Mouse (Mus musculus): ENCODE data around the gene A030005L19Rik. TPM values are rescaled to one million over a fixed set of nuclear protein-coding genes. Genes with fewer than 3 reads are reported as not detected.
"Not testable (repeated sequence)": the region's sequence is repeated elsewhere in the genome, so short reads cannot be mapped to it uniquely, and the experiment has no call there.

The A030005L19Rik gene
- total and polyA plus RNA-seq, 3 experiments = 0.15 to 0.26 TPM; not detected in 1

GRCm38 (mm10) chr1:82924650-82925049 is 11.5 kb downstream of the A030005L19Rik start, which contains the start of gene A030014E15Rik:
Gene A030014E15Rik, plus strand, starts transcription at chr1:82924917.
- TF ChIP-seq USF1 (IDR thresholded peaks at IDR 0.05; ENCODE audit: low read depth, low read length) = no peak
- TF ChIP-seq UBTF (IDR thresholded peaks at IDR 0.05; ENCODE audit: borderline replicate concordance, insufficient read depth, low read depth, low read length) = no peak
- TF ChIP-seq JUND (IDR thresholded peaks at IDR 0.05; ENCODE audit: low read depth, low read length) = no peak
- TF ChIP-seq SMC3 (IDR thresholded peaks at IDR 0.05; ENCODE audit: low read depth, low read length) = no peak
- no peak for TF ChIP-seq CHD1 (IDR thresholded peaks at IDR 0.05; ENCODE audit: low read depth, low read length)
- no peak for TF ChIP-seq NRF1 (IDR thresholded peaks at IDR 0.05; ENCODE audit: insufficient read depth, low read depth, low read length, poor library complexity, severe bottlenecking)

GRCm38 (mm10) chr1:82930558-82930957 is 17.4 kb downstream of the A030005L19Rik start:
- not testable (repeated sequence) for H3K4me3 ChIP-seq (ENCODE audit: control insufficient read depth in 1 of 2, insufficient read depth in 1 of 2, low read depth in 2 of 2, low read length in 2 of 2); H3K79me2 ChIP-seq (ENCODE audit: control insufficient read depth, insufficient read depth, low read length, poor library complexity); DNase-seq (ENCODE audit: low read depth, low spot score); H3K4me1 ChIP-seq (ENCODE audit: control insufficient read depth in 1 of 2, insufficient read depth in 2 of 2, low read length in 2 of 2); H3K9me3 ChIP-seq (replicated peaks; ENCODE audit: insufficient read depth, low read length); H3K27me3 ChIP-seq (ENCODE audit: control insufficient read depth in 1 of 2, insufficient read depth in 2 of 2, low read length in 2 of 2); H3K27ac ChIP-seq (ENCODE audit: control insufficient read depth, low read depth, low read length); H3K9ac ChIP-seq (ENCODE audit: control insufficient read depth, low read depth, low read length, poor library complexity, severe bottlenecking); H3K36me3 ChIP-seq (ENCODE audit: control insufficient read depth in 1 of 2, insufficient read depth in 2 of 2, low read length in 2 of 2)

More at GRCm38 (mm10) chr1:82924650-82925049, 11.5 kb downstream of the A030005L19Rik start, which contains the start of gene A030014E15Rik:
- H3K9me3 ChIP-seq (replicated peaks; ENCODE audit: insufficient read depth, low read length) = no peaks in the 10 kb centered on the region
- no peaks in the 10 kb centered on the region for H3K36me3 ChIP-seq (ENCODE audit: control insufficient read depth in 1 of 2, insufficient read depth in 2 of 2, low read length in 2 of 2)
- H3K27ac ChIP-seq (ENCODE audit: control insufficient read depth, low read depth, low read length) = no peak within 1 kb of the TSS
- no peak within 1 kb of the TSS for H3K4me3 ChIP-seq (ENCODE audit: control insufficient read depth in 1 of 2, insufficient read depth in 1 of 2, low read depth in 2 of 2, low read length in 2 of 2)
- H3K9ac ChIP-seq (ENCODE audit: control insufficient read depth, low read depth, low read length, poor library complexity, severe bottlenecking) = no peak within 1 kb of the TSS
- H3K4me1 ChIP-seq (ENCODE audit: control insufficient read depth in 1 of 2, insufficient read depth in 2 of 2, low read length in 2 of 2) = no peaks in the 10 kb centered on the region
- no peaks in the 10 kb centered on the region for H3K27me3 ChIP-seq (ENCODE audit: control insufficient read depth in 1 of 2, insufficient read depth in 2 of 2, low read length in 2 of 2)
- H3K79me2 ChIP-seq (ENCODE audit: control insufficient read depth, insufficient read depth, low read length, poor library complexity) = no peaks in the 10 kb centered on the region
- DNase-seq (ENCODE audit: low read depth, low spot score) = peak; percentile 37

GRCm38 (mm10) chr1:82931326-82931725 is 18.2 kb downstream of the A030005L19Rik start, which contains the start of gene Gm6217:
Gene Gm6217, minus strand, starts transcription at chr1:82931399.
- not testable (repeated sequence) for H3K27me3 ChIP-seq (ENCODE audit: control insufficient read depth in 1 of 2, insufficient read depth in 2 of 2, low read length in 2 of 2); H3K36me3 ChIP-seq (ENCODE audit: control insufficient read depth in 1 of 2, insufficient read depth in 2 of 2, low read length in 2 of 2); H3K79me2 ChIP-seq (ENCODE audit: control insufficient read depth, insufficient read depth, low read length, poor library complexity); H3K4me1 ChIP-seq (ENCODE audit: control insufficient read depth in 1 of 2, insufficient read depth in 2 of 2, low read length in 2 of 2); H3K9ac ChIP-seq (ENCODE audit: control insufficient read depth, low read depth, low read length, poor library complexity, severe bottlenecking); H3K27ac ChIP-seq (ENCODE audit: control insufficient read depth, low read depth, low read length); H3K9me3 ChIP-seq (replicated peaks; ENCODE audit: insufficient read depth, low read length); H3K4me3 ChIP-seq (ENCODE audit: control insufficient read depth in 1 of 2, insufficient read depth in 1 of 2, low read depth in 2 of 2, low read length in 2 of 2); DNase-seq (ENCODE audit: low read depth, low spot score)

GRCm38 (mm10) chr1:82938666-82939065 is 25.5 kb downstream of the A030005L19Rik start:
- Histone ChIP-seq H3K27ac (ENCODE audit: control insufficient read depth, low read depth, low read length) (no peak overlapping the region), H3K4me1 (ENCODE audit: control insufficient read depth in 1 of 2, insufficient read depth in 2 of 2, low read length in 2 of 2) (no peaks in the 10 kb centered on the region), H3K4me3 (ENCODE audit: control insufficient read depth in 1 of 2, insufficient read depth in 1 of 2, low read depth in 2 of 2, low read length in 2 of 2) (no peak overlapping the region), H3K27me3 (ENCODE audit: control insufficient read depth in 1 of 2, insufficient read depth in 2 of 2, low read length in 2 of 2) (no peaks in the 10 kb centered on the region), H3K9ac (ENCODE audit: control insufficient read depth, low read depth, low read length, poor library complexity, severe bottlenecking) (no peak overlapping the region), H3K36me3 (ENCODE audit: control insufficient read depth in 1 of 2, insufficient read depth in 2 of 2, low read length in 2 of 2) (no peaks in the 10 kb centered on the region), H3K79me2 (ENCODE audit: control insufficient read depth, insufficient read depth, low read length, poor library complexity) (no peaks in the 10 kb centered on the region), H3K9me3 (replicated peaks; ENCODE audit: insufficient read depth, low read length) (no peaks in the 10 kb centered on the region)
- DNase-seq (ENCODE audit: low read depth, low spot score) = no peak
- TF ChIP-seq MEF2A (IDR thresholded peaks at IDR 0.05; ENCODE audit: extremely low read depth, insufficient replicate concordance, low read depth, low read length, poor library complexity, severe bottlenecking) (no peak), MAZ (IDR thresholded peaks at IDR 0.05; ENCODE audit: low read depth, low read length) (no peak), SIN3A (IDR thresholded peaks at IDR 0.05; ENCODE audit: low read length) (no peak), NRF1 (IDR thresholded peaks at IDR 0.05; ENCODE audit: insufficient read depth, low read depth, low read length, poor library complexity, severe bottlenecking) (no peak), RAD21 (IDR thresholded peaks at IDR 0.05; ENCODE audit: low read depth, low read length) (no peak), ZMIZ1 (IDR thresholded peaks at IDR 0.05; ENCODE audit: low read depth, low read length) (no peak), CHD1 (IDR thresholded peaks at IDR 0.05; ENCODE audit: low read depth, low read length) (no peak), NELFE (IDR thresholded peaks at IDR 0.05; ENCODE audit: low read depth, low read length) (no peak), TBP (IDR thresholded peaks at IDR 0.05; ENCODE audit: low read depth, low read length) (no peak), CTCF (IDR thresholded peaks at IDR 0.05 in 2 of 3, conservative IDR thresholded peaks at IDR 0.05 in 1 of 3; ENCODE audit: control insufficient read depth in 1 of 3, insufficient read depth in 1 of 3, low read depth in 2 of 3, low read length in 3 of 3, poor library complexity in 1 of 3, severe bottlenecking in 1 of 3) (no peak), POLR2AphosphoS2 (IDR thresholded peaks at IDR 0.05; ENCODE audit: low read length) (no peak), ETS1 (IDR thresholded peaks at IDR 0.05; ENCODE audit: low read depth, low read length) (no peak), BHLHE40 (IDR thresholded peaks at IDR 0.05; ENCODE audit: borderline replicate concordance, low read depth, low read length) (no peak), ZNF384 (IDR thresholded peaks at IDR 0.05; ENCODE audit: low read depth, low read length) (no peak), EP300 (IDR thresholded peaks at IDR 0.05; ENCODE audit: low read depth in 1 of 2, low read length in 2 of 2) (no peak), RCOR1 (IDR thresholded peaks at IDR 0.05; ENCODE audit: low read depth, low read length) (no peak), SMC3 (IDR thresholded peaks at IDR 0.05; ENCODE audit: low read depth, low read length) (no peak)
